Mouse (Mus musculus): ENCODE measurements around the gene Ttll10. TPM values are rescaled to one million over a fixed set of nuclear protein-coding genes. Genes with fewer than 3 reads are reported as not detected.

Gene Ttll10
- polyA plus RNA-seq, 1 experiment from 2014 or later, result 0.35 TPM

GRCm38 (mm10) chr4:156067256-156067949 is 8.2 kb upstream of the Ttll10 start:
- DNase-seq (ENCODE audit: low spot score), result peak; percentile 46

GRCm38 (mm10) chr4:156065156-156065894 is 6.1 kb upstream of the Ttll10 start:
- no peak for DNase-seq (ENCODE audit: low spot score)

GRCm38 (mm10) chr4:156064510-156064897 is 5.3 kb upstream of the Ttll10 start:
- DNase-seq (ENCODE audit: low spot score), result no peak

GRCm38 (mm10) chr4:156063861-156064509 is 4.8 kb upstream of the Ttll10 start:
- DNase-seq (ENCODE audit: low spot score), result no peak

- no peak for DNase-seq (ENCODE audit: low spot score)
Measured at GRCm38 (mm10) chr4:156059713-156060112, 499 bp upstream of the Ttll10 start.

- no peak for DNase-seq (ENCODE audit: low spot score)
Measured at GRCm38 (mm10) chr4:156058826-156059225, 388 bp downstream of the Ttll10 start.

- DNase-seq (ENCODE audit: low spot score), result no peak
Measured at GRCm38 (mm10) chr4:156057702-156058101, 1.5 kb downstream of the Ttll10 start.

- DNase-seq (ENCODE audit: low spot score), result no peak
Measured at GRCm38 (mm10) chr4:156055173-156055572, 4.0 kb downstream of the Ttll10 start.

GRCm38 (mm10) chr4:156054606-156055005 is 4.6 kb downstream of the Ttll10 start:
- no peak for DNase-seq (ENCODE audit: low spot score)

- DNase-seq (ENCODE audit: low spot score), result no peak
Measured at GRCm38 (mm10) chr4:156054130-156054529, 5.1 kb downstream of the Ttll10 start.

GRCm38 (mm10) chr4:156053113-156053512 is 6.1 kb downstream of the Ttll10 start:
- no peak for DNase-seq (ENCODE audit: low spot score)

GRCm38 (mm10) chr4:156050391-156050980 is 8.7 kb downstream of the Ttll10 start:
- no peak for DNase-seq (ENCODE audit: low spot score)

- DNase-seq (ENCODE audit: low spot score), result no peak
Measured at GRCm38 (mm10) chr4:156049779-156050178, 9.4 kb downstream of the Ttll10 start.

GRCm38 (mm10) chr4:156044754-156045153 is 14.5 kb downstream of the Ttll10 start:
- no peak for DNase-seq (ENCODE audit: low spot score)

GRCm38 (mm10) chr4:156034901-156035300 is 24.3 kb downstream of the Ttll10 start:
- DNase-seq (ENCODE audit: low spot score), result peak; percentile 31

- DNase-seq (ENCODE audit: low spot score), result no peak
Measured at GRCm38 (mm10) chr4:156034301-156034700, 24.9 kb downstream of the Ttll10 start.

- peak; percentile 86 for DNase-seq (ENCODE audit: low spot score)
Measured at GRCm38 (mm10) chr4:156033476-156034119, 25.6 kb downstream of the Ttll10 start.

GRCm38 (mm10) chr4:156032856-156033255 is 26.4 kb downstream of the Ttll10 start:
- DNase-seq (ENCODE audit: low spot score), result peak; percentile 31

GRCm38 (mm10) chr4:156031593-156032391 is 27.4 kb downstream of the Ttll10 start:
- DNase-seq (ENCODE audit: low spot score), result peak; percentile 74

GRCm38 (mm10) chr4:156031255-156031592 is 28.0 kb downstream of the Ttll10 start:
- DNase-seq (ENCODE audit: low spot score), result no peak
